Mouse (Mus musculus) limb, embryonic 13.5 days (tissue): ENCODE data around the gene Stap2. TPM values are rescaled to one million over a fixed set of nuclear protein-coding genes. Genes with fewer than 3 reads are reported as not detected.

Source experiments
- ATAC-seq: fragments of 200-750 bp; cut with Nextera tagmentation; 2 replicates; pipeline ENCODE4 v1.8.0; 2017; ENCODE audit warnings: low read depth, moderate number of reproducible peaks, moderate TSS enrichment; ENCODE audit not compliant: low FRiP score
- H3K27ac ChIP-seq: fragments of 300-500 bp; sonication (generic); 2 replicates; pipeline ENCODE4 v1.5.1; 2015; ENCODE audit warnings: inconsistent platforms, mild to moderate bottlenecking, moderate library complexity
- H3K27me3 ChIP-seq: fragments of 300-500 bp; sonication (generic); 2 replicates; pipeline ENCODE4 v1.6.1; 2015; ENCODE audit warnings: mild to moderate bottlenecking, inconsistent platforms
- H3K36me3 ChIP-seq: fragments of 300-500 bp; sonication (generic); 2 replicates; pipeline ENCODE4 v1.6.1; 2015; ENCODE audit warnings: inconsistent platforms, mild to moderate bottlenecking, moderate library complexity
- H3K4me1 ChIP-seq: fragments of 300-500 bp; sonication (generic); 2 replicates; pipeline ENCODE4 v1.6.1; 2015; ENCODE audit warnings: inconsistent platforms
- H3K4me2 ChIP-seq: fragments of 300-500 bp; sonication (generic); replicated peaks from 2 replicates; pipeline ENCODE4 v1.6.1; 2015; ENCODE audit warnings: inconsistent platforms, mild to moderate bottlenecking, moderate library complexity
- H3K4me3 ChIP-seq: fragments of 300-500 bp; sonication (generic); 2 replicates; pipeline ENCODE4 v1.5.1; 2015; ENCODE audit warnings: moderate library complexity, mild to moderate bottlenecking, inconsistent platforms
- H3K9ac ChIP-seq: fragments of 300-500 bp; sonication (generic); 2 replicates; pipeline ENCODE4 v1.6.1; 2015; ENCODE audit warnings: mild to moderate bottlenecking, inconsistent platforms
- H3K9me3 ChIP-seq: fragments of 300-500 bp; sonication (generic); 2 replicates; pipeline ENCODE4 v1.6.1; 2016; ENCODE audit warnings: inconsistent platforms
- WGBS: fragments of 180-500 bp; shearing (Covaris S2); methylation state at CpG from one replicate; pipeline ENCODE4 v1.1.7; 2015; 5-methylcytosine and 5-hydroxymethylcytosine counted together
- polyA plus RNA-seq: library from polyadenylated mRNA; unstranded; fragments of >200 nt; fragmentation: Nextera tagmentation; extraction: Ambion mirVana; gene quantifications from 2 replicates; pipeline ENCODE4 v1.2.1, GENCODE M21; 2015

Stap2 gene
- polyA plus RNA-seq, 1 experiment from 2014 or later: 8.1 TPM

DNA sequence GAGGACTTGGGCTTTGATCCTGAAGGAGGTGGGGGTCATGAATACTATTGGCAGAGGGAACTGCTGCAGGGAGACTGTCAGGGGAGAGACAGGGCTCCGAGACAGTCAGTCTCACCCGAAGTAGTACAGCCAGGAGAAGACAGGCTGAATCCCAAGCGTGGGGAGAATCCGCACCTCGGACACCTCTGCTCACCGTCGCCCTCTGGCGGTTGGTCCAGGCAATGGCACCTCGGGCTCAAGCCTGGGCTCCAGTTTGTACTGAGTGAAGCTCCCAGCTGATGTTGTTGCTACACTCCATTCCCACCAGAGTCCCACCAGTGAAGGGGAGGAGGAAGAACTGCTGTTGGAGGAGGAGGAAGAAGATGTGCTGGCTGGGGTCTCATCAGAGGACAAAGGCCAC lies 5.3 kb upstream of the Stap2 start:
- Histone ChIP-seq H3K36me3 (peaks cover 47% of the 10 kb centered on the region), H3K4me3 (peak overlapping the region; percentile 84), H3K9me3 (no peaks in the 10 kb centered on the region), H3K9ac (peak overlapping the region; percentile 86), H3K4me1 (peaks cover 24% of the 10 kb centered on the region), H3K4me2 (peak overlapping the region; percentile 99), H3K27ac (no peak overlapping the region), H3K27me3 (no peaks in the 10 kb centered on the region)
- WGBS: 8% methylated on average over 9 of the region's 9 CpGs
- no peak for ATAC-seq

DNA sequence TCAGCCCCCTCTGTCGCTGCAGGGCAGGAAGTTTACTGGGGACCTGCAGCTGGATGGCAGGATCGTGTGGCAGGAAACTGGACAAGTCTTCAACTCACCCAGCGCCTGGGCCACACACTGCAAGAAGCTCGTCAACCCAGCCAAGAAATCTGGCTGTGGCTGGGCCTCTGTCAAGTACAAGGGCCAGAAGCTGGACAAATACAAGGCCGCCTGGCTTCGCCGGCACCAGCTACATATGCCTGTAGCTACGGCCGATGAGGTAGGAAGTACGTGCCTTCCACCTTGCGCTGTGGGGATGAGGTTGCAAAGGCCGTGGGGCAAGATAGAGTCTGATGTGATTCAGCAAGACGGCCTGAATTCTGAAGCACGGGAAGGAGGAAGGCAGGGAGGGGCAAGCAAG lies 4.9 kb upstream of the Stap2 start:
- Histone ChIP-seq H3K27me3 (peaks cover 2% of the 10 kb centered on the region; the same call in 1 of the 2 replicates), H3K27ac (no peak overlapping the region), H3K4me3 (peak overlapping the region; percentile 84), H3K9me3 (no peaks in the 10 kb centered on the region), H3K4me1 (peaks cover 24% of the 10 kb centered on the region), H3K36me3 (peaks cover 43% of the 10 kb centered on the region), H3K4me2 (peak overlapping the region; percentile 99), H3K9ac (peak overlapping the region; percentile 86)
- WGBS: 65% methylated on average over 14 of the region's 14 CpGs
- no peak for ATAC-seq

DNA sequence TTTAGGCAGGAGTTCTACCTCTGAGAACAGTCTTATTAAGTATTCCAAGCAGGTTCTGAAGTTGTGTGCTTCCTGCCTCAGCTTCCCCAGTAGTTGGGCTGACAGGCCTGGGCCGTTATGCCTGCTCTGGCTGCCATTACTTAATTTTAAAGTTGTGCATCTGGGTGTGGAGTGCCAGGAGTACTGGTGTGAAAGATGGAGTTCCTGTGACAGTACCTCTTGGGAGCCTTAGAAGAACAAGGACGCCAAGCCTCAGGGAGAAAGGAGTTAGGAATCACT lies 4.5 kb upstream of the Stap2 start:
- Histone ChIP-seq H3K9ac (peak overlapping the region; percentile 86), H3K27ac (0 out of 2 replicates have a peak overlapping the region, but pooled peaks have one; percentile 93), H3K4me2 (peak overlapping the region; percentile 99), H3K4me3 (peak overlapping the region; percentile 84), H3K4me1 (peaks cover 24% of the 10 kb centered on the region), H3K9me3 (no peaks in the 10 kb centered on the region), H3K36me3 (peaks cover 39% of the 10 kb centered on the region), H3K27me3 (peaks cover 6% of the 10 kb centered on the region; the same call in 1 of the 2 replicates)
- no peak for ATAC-seq
- 30% methylated on average over 2 of the region's 2 CpGs for WGBS

DNA sequence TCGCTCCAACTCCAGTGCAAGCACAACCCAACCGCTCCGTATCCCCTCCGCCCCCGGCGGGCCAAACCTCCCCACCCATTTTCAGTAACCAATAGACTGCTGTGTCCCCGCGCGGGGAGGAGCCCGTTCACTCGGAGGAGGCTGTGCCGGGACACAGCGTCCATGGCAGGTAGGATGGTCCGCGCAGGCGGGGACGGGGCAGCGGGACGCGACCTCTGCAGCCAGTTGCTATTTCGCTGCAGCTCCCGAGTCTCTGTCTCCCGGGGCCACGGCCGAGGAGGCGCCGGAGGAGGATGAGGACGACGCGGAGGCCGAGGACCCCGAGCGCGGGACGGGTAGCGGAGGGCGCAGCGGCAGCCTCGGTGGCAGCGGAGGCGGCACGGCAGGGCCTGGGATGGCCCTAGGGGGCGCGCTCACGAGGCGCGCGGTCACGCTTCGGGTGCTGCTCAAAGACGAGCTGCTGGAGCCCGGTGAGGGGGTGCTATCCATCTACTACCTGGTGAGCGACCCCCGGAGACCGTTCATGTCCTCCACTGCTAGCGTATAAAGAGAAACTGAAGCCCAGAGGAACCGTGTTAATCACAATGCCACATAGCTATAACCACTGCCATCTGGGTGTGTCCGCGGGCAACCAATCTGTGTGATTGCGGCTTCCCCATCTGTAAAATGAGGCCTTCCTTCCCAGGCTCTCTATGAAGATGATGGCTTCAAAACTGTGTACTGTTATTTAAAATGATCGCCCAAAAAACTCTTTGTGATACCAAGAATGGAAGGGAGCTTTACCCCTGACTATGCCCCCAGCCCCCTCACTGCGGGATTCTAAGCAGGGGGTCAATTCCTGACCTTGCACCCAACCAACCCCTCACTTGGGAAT lies 3.9 kb upstream of the Stap2 start:
- H3K4me2 ChIP-seq: peak overlapping the region; percentile 99
- peak overlapping the region; percentile 86 for H3K9ac ChIP-seq
- H3K27me3 ChIP-seq: peaks cover 10% of the 10 kb centered on the region; the same call in 1 of the 2 replicates
- peaks cover 24% of the 10 kb centered on the region for H3K4me1 ChIP-seq
- 2% methylated on average over 61 of the region's 62 CpGs for WGBS
- peak; percentile 90 for ATAC-seq
- H3K9me3 ChIP-seq: no peaks in the 10 kb centered on the region
- H3K4me3 ChIP-seq: peak overlapping the region; percentile 84
- peaks cover 34% of the 10 kb centered on the region for H3K36me3 ChIP-seq
- H3K27ac ChIP-seq: peak overlapping the region; percentile 93

DNA sequence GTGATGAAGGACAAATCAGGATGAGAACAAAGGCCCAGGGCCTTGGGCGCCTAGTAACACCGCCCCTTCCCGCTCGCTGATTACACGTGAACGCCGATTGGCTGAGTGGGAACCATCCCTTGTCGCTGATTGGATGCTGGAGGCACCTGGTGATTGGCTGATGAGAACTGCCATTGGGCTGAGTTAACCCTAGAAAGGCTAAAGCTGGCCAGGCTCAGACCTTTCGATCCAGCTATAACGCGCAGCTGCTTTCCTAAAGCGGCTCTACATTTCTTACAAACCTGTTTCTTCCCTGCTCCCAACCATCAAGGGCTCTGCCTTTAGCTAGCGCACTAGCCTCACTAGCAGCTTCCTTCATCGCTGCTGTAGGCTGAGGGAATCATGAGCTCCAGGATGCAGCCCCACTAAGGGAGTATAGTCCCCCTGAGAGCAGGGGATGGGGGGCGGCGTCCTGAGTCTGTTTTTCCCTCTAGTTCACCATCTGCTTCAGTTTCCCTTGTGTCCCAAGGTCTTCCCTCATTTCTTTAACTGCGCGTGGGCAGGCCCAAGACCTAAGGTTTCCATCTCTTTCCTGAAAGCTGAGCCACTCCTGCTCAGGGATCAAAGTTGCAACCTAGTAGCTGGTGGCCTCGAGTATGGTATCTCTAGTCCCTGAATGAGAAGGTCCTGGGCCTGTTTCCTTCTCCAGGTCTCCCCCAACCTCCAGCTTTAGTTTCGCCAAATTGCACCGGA lies 3.1 kb upstream of the Stap2 start:
- Histone ChIP-seq H3K27ac (peak overlapping the region; percentile 93), H3K9me3 (no peaks in the 10 kb centered on the region), H3K4me1 (peaks cover 24% of the 10 kb centered on the region), H3K27me3 (peaks cover 10% of the 10 kb centered on the region; the same call in 1 of the 2 replicates), H3K9ac (peak overlapping the region; percentile 86), H3K4me2 (peak overlapping the region; percentile 99), H3K4me3 (peak overlapping the region; percentile 84), H3K36me3 (peaks cover 26% of the 10 kb centered on the region)
- peak; percentile 92 for ATAC-seq
- under 1% methylated on average over 21 of the region's 21 CpGs for WGBS

DNA sequence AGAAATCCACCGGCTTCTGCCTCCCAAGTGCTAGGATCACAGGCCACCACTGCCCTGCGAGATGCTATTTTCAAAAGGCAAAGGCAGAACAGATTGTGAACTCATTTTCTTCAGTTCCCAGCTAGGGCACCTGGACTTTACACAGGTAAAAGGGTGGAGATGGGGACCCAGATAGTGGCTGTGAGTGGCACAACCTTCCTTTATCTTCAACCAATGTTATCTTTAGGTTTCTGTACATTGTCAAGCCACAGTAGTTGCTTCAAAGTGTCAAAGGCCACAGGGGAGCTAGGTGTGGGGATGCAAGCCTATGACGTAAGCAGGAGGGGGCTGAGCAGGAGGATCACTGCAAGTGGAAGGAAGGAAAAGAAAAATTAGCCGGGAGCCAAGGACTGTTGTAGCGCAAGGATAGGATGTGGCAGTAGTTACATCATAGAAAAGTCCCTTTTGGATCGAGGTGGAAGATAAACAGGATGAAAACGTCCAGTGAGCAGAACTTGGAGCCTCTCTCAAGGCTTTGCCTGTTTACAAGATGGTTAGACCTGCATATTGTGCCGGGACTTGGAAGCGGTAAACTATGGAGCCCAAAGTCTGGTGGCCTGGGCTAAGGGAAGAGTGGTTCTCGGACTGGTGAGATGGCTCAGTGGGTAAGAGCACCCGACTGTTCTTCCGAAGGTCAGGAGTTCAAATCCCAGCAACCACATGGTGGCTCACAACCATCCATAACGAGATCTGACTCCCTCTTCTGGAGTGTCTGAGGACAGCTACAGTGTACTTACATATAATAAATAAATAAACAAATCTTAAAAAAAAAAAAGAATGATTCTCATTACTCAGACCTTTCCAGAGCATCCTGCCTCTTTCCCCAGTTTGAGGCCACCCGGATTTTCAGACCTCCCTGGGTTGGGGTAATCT lies 2.3 kb upstream of the Stap2 start:
- H3K9me3 ChIP-seq: no peaks in the 10 kb centered on the region
- H3K27me3 ChIP-seq: peaks cover 15% of the 10 kb centered on the region; the same call in 1 of the 2 replicates
- peaks cover 20% of the 10 kb centered on the region for H3K36me3 ChIP-seq
- peak overlapping the region; percentile 99 for H3K4me2 ChIP-seq
- 28% methylated on average over 14 of the region's 14 CpGs for WGBS
- H3K4me3 ChIP-seq: peak overlapping the region; percentile 84
- peak; percentile 13; the same call in 1 of the 2 replicates for ATAC-seq
- peak overlapping the region; percentile 93 for H3K27ac ChIP-seq
- peak overlapping the region; percentile 59 for H3K9ac ChIP-seq
- H3K4me1 ChIP-seq: peaks cover 24% of the 10 kb centered on the region

DNA sequence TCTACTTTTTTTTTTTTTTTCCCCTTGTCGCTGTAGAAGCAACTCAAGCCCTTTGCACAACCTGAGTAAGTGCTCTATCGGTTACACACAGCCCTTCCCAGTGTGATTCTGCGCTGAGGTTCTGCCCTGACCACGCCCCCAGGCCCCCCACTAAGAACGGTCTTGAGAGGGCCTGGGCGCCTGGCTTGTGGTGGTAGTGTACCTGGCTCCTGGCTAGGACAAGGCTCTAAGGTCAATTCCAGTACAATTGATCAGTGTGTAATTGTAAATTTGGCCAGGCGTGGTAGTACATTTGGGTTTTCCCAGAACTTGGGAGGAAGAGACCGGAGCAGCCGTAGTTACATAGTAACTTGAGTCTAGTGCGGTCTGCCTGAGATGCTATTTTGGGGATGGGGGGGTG lies 1.6 kb upstream of the Stap2 start:
- ATAC-seq: no peak
- Histone ChIP-seq H3K4me1 (peaks cover 24% of the 10 kb centered on the region), H3K4me2 (peak overlapping the region; percentile 99), H3K36me3 (peaks cover 13% of the 10 kb centered on the region), H3K4me3 (no peak overlapping the region), H3K27ac (peak overlapping the region; percentile 93; the same call in 1 of the 2 replicates), H3K27me3 (peaks cover 15% of the 10 kb centered on the region; the same call in 1 of the 2 replicates), H3K9me3 (no peaks in the 10 kb centered on the region), H3K9ac (no peak overlapping the region)
- 53% methylated on average over 10 of the region's 10 CpGs for WGBS

DNA sequence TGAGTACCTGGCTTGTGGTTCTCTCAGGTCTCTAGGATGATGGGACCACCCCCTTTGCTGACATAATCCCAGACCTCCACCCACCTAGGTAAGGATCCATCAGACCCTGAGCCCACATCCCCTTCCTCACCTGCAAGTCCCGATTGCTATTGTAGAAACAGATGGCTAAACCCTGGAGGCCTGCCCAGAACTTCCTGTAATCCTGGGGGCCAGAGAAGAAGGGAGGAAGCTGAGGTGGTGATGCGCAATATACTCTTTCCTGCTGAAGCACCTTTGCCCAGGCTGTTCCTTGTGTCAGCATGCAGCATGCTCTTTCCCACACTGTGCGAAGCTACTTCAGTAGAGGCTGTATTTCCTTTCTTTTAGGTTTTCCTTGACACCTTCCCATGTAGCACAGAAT lies 2.4 kb downstream of the Stap2 start:
- 89% methylated on average over 3 of the region's 3 CpGs for WGBS
- Histone ChIP-seq H3K36me3 (peaks cover 1% of the 10 kb centered on the region; the same call in 1 of the 2 replicates), H3K27me3 (peaks cover 42% of the 10 kb centered on the region), H3K9ac (no peak overlapping the region), H3K4me2 (no peak overlapping the region), H3K4me1 (peaks cover 9% of the 10 kb centered on the region), H3K27ac (no peak overlapping the region), H3K4me3 (no peak overlapping the region), H3K9me3 (no peaks in the 10 kb centered on the region)
- ATAC-seq: no peak

DNA sequence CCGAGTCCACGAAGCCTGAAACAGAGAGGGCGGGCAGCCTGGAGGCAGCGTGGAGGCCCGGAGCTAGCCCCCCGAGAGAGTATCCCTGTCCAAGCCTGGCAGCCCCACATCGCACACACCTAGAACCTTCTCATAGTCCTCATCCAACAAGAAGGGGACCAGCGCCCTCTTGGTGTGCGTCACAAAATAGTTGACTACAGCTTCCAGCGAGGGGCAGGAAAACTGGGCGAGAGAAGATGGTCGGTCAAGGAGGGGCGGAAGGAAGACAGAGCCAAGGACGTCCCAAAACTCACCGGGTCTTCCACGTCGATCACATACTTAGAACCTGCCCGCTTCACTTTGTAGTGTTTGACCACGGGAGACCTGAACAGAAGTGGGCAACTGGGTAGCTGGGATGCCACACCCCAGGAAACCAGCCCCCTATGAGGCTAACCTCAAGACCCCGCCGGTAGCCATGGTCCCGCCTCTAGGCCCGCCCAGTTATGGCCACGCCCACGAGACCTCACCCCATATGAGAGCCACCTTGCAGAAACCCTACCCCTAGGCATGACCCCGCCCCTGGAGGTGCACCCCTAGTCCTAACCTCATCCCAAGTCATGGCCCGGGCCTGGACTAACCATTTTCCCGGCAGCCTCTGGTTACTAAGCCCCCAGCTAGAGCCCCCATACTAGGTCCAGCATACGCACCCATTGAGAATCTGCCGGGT lies 5.4 kb downstream of the Stap2 start:
- ATAC-seq: peak; percentile 29; the same call in 1 of the 2 replicates
- peak overlapping the region; percentile 18 for H3K4me3 ChIP-seq
- peaks cover 37% of the 10 kb centered on the region for H3K27me3 ChIP-seq
- no peaks in the 10 kb centered on the region; the same call in 1 of the 2 replicates for H3K4me1 ChIP-seq
- no peaks in the 10 kb centered on the region for H3K9me3 ChIP-seq
- H3K27ac ChIP-seq: no peak overlapping the region
- no peak overlapping the region; the same call in 1 of the 2 replicates for H3K9ac ChIP-seq
- H3K4me2 ChIP-seq: peak overlapping the region; percentile 39
- WGBS: 5% methylated on average over 30 of the region's 30 CpGs
- H3K36me3 ChIP-seq: peaks cover 20% of the 10 kb centered on the region

DNA sequence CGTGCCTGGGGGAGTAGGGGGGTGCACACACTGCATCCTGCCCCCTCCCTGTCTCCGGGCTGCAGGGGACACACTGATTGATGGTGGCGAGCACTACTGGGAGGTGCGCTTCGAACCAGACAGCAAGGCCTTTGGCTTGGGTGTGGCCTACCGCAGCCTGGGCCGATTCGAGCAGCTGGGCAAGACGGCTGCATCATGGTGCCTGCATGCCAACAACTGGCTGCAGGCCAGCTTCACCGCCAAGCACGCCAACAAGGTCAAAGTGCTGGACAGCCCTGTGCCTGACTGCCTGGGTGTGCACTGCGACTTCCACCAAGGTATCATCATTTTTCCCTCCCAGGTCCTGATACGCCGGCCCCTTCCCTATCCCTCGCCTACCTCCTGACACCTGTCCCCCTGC lies 9.4 kb downstream of the Stap2 start:
- Histone ChIP-seq H3K27ac (no peak overlapping the region), H3K9me3 (no peaks in the 10 kb centered on the region), H3K4me2 (no peak overlapping the region), H3K9ac (no peak overlapping the region), H3K27me3 (peaks cover 21% of the 10 kb centered on the region), H3K4me1 (no peaks in the 10 kb centered on the region; the same call in 1 of the 2 replicates), H3K4me3 (no peak overlapping the region), H3K36me3 (peaks cover 51% of the 10 kb centered on the region)
- ATAC-seq: no peak
- 90% methylated on average over 15 of the region's 15 CpGs for WGBS
